Mouse (Mus musculus) erythroblast, embryonic 14.5 days (primary cell): ENCODE results near the gene Nepro. TPM values are rescaled to one million over a fixed set of nuclear protein-coding genes. Genes with fewer than 3 reads are reported as not detected.

Source experiments
- H3K27me3 ChIP-seq: 2 replicates; pipeline ENCODE4 v1.6.1; 2012; ENCODE audit warnings: inconsistent platforms; ENCODE audit not compliant: control insufficient read depth
- H3K36me3 ChIP-seq: 2 replicates; pipeline ENCODE4 v1.6.1; 2012; ENCODE audit warnings: mild to moderate bottlenecking, inconsistent platforms; ENCODE audit not compliant: control insufficient read depth
- H3K4me1 ChIP-seq: 2 replicates; pipeline ENCODE4 v1.6.1; 2012; ENCODE audit warnings: inconsistent platforms; ENCODE audit not compliant: control insufficient read depth
- H3K4me3 ChIP-seq: replicated peaks from 2 replicates; pipeline ENCODE3; 2012; ENCODE audit warnings: moderate library complexity, mild to moderate bottlenecking, inconsistent platforms
- H3K9me3 ChIP-seq: 2 replicates; pipeline ENCODE4 v1.6.1; 2012; ENCODE audit warnings: low read length, inconsistent platforms, mixed read lengths; ENCODE audit not compliant: control insufficient read depth
- GATA1 ChIP-seq: IDR thresholded peaks from 2 replicates; pipeline ENCODE4 v1.6.1; 2012; ENCODE audit warnings: low read length, inconsistent platforms, mixed read lengths
- TAL1 ChIP-seq: IDR thresholded peaks from 3 replicates; pipeline ENCODE4 v1.6.1; 2012; ENCODE audit warnings: low read length, inconsistent platforms, mixed read lengths
- polyA plus RNA-seq: library from polyadenylated mRNA; stranded (reverse); fragments of >175 nt; gene quantifications from 2 replicates; pipeline ENCODE4 v1.2.3, GENCODE M21; 2012

The Nepro gene
- polyA plus RNA-seq, result 0.02 and 0.32 TPM in 2 replicates

DNA sequence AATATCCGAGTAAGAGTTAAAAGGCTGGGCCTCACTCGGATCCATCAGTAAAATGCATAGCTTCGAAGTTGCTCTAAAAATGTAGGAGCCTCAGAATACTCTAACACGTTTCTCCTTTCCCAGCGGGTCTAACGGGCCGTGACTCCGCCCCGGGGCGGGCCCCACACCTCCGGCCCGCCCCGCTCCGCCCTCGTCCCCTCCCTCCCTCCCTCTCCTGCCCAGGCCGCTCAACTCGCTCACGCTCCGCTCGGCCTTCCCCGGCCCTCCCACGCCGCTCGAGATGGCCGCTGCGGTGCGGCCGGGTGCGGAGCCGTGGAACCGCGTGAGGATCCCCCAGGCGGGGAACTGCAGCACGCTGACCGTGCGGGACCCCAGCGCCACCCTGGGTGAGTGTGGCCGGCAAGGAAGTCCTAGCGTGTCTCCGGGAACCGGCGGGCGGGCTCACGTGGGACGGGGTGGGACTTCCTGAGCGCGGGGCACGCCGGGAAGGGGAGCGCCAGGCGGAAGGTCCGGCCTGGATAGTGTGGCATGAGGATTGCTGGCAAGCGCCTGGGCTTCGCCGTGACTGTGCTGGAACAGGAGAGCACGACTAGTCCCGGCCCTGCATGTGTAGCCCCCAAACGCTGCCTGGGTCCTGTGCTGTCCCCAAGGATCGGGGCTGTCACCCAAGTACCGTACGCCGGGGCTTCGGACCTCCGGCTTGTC is at the start of gene Nepro:
Gene Nepro (plus strand): TSS at position 219 of the 705 bp plus-strand sequence.
- TF ChIP-seq GATA1, result no peak
- no peak for TF ChIP-seq TAL1
- no peaks in the 10 kb centered on the region for H3K27me3 ChIP-seq
- peaks cover 35% of the 10 kb centered on the region for H3K4me1 ChIP-seq
- H3K9me3 ChIP-seq, result no peaks in the 10 kb centered on the region
- H3K36me3 ChIP-seq, result peaks cover 27% of the 10 kb centered on the region
- peak within 1 kb of the TSS; percentile 72 for H3K4me3 ChIP-seq

DNA sequence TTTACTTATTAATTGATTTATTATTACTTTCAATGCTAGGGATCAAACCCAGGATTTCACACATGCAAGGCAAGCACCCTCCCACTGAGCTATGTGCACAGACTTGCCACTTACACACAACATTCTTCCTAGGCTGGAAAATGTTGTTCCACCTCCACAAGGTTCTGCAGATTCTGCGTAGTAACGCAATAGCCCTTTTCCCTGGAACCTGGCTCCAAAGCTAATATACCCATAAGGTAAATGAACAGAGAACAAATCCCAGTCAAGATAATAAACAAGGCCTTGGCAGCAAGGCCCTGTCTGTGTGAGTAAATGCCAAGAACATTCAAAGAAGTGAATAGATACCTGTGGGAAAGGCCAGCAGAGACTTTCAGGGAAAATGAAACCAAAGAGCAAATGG is 47.7 kb upstream of the Nepro start:
- H3K36me3 ChIP-seq, result no peaks in the 10 kb centered on the region
- no peak for TF ChIP-seq TAL1
- TF ChIP-seq GATA1, result no peak
- peaks cover 2% of the 10 kb centered on the region for H3K27me3 ChIP-seq
- no peaks in the 10 kb centered on the region for H3K9me3 ChIP-seq
- no peaks in the 10 kb centered on the region for H3K4me1 ChIP-seq
- no peak overlapping the region for H3K4me3 ChIP-seq

DNA sequence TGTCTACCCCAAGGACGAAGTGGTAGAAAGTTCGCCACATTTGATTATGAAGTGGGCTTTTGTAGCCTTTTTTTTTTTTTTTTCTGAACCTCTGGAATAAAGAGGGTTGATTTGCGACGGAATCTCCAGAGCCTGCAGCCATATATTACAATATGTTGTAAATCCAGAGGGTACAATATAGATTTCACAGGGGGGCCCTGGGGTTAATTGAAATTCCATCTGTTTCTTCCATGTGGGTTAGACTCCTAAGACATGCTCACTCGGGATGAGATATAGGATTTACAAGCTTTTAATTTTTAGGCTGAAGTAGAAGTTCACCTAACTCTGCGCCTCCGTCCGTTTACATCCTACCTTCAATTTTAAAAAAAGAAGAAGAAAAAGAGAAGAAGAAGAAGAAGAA is 45.0 kb upstream of the Nepro start:
- H3K4me1 ChIP-seq, result no peaks in the 10 kb centered on the region
- H3K4me3 ChIP-seq, result no peak overlapping the region
- TF ChIP-seq TAL1 (no peak), GATA1 (no peak)
- H3K9me3 ChIP-seq, result 0 out of 2 replicates have a peak, but pooled peaks cover 2% of the 10 kb centered on the region
- no peaks in the 10 kb centered on the region for H3K36me3 ChIP-seq
- no peaks in the 10 kb centered on the region for H3K27me3 ChIP-seq

DNA sequence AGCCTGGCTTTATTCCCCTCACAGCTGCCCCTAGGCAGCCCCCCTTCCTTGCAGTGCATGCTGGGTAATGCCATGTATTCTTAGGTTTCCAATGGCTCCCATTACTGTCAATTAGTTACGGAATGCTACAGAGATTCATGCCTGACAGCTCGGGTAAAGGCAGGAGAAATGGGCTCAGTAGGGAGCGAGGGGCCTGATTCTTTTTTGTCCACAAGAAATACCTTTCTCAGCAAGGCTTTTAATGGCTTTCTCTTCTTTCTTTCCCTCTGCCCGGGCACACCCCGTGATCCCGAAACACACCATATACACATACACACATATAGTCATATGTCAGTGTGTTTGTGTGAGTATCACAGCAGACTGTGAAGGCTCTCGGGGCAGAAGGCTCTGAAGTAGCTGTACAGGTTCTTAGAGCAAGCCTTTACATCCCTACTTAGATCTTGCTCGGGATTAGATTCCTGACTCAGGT is 44.6 kb upstream of the Nepro start:
- TF ChIP-seq TAL1 (no peak), GATA1 (no peak)
- Histone ChIP-seq H3K4me3 (no peak overlapping the region), H3K36me3 (no peaks in the 10 kb centered on the region), H3K4me1 (no peaks in the 10 kb centered on the region), H3K9me3 (0 out of 2 replicates have a peak, but pooled peaks cover 2% of the 10 kb centered on the region), H3K27me3 (no peaks in the 10 kb centered on the region)

DNA sequence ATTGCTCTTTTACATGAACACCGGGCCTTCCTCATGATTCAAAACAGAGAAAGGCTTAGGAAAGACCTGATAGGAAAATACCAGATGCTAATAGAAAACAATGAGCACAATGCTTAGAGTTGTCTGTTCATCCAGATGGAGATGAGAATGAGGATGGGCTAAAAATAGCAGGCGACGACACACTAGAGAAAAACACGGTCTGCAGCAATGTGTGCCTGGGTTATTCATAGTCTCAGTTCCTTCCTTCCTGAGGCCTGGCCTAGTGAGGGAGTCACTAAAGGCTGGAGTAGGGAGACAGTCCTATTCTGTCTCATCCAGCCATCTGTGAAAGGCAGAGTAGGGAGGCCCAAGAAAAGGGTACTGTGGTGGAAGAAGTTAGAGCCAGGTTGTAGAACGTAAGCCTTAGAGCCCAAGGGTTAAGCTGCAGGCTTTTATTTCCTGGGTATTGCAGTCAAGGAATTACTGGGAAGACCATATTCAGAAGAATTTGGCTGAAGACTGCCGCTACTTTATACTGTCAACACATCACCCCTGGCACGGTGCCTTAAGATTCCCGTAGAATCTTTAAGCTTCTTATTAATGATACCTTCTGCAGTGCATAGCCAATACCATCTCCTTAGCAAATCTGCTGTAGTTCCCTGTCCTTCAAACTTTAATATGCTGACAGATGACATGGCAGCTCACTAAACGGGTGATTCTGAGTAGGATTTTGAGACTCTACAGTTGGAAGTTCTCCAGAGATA is 43.2 kb upstream of the Nepro start:
- Histone ChIP-seq H3K4me3 (no peak overlapping the region), H3K27me3 (peaks cover 2% of the 10 kb centered on the region; the same call in 1 of the 2 replicates), H3K9me3 (0 out of 2 replicates have a peak, but pooled peaks cover 2% of the 10 kb centered on the region), H3K36me3 (no peaks in the 10 kb centered on the region), H3K4me1 (no peaks in the 10 kb centered on the region)
- TF ChIP-seq GATA1, result no peak

DNA sequence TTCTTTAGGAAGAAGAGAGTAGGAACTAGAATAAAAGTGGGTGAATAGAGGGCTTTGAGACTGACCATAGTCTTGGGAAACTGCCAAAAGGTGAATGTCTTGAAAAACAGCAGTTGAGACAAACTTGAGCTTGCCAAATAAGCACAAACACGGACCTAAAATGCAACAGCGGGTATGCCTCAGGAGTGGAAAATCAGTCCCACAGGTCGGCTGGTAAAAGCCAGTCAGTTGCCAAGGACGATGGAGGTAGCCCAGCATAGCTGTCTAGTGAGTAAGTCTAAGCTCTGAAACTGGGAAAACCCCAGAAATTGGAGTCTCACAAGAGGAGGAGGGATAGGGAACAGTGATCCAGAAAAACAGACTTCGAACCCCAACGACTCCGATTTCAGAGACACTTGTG is 39.5 kb upstream of the Nepro start:
- Histone ChIP-seq H3K9me3 (0 out of 2 replicates have a peak, but pooled peaks cover 2% of the 10 kb centered on the region), H3K36me3 (no peaks in the 10 kb centered on the region), H3K27me3 (peaks cover 8% of the 10 kb centered on the region), H3K4me1 (no peaks in the 10 kb centered on the region), H3K4me3 (no peak overlapping the region)
- TF ChIP-seq GATA1 (no peak), TAL1 (no peak)

DNA sequence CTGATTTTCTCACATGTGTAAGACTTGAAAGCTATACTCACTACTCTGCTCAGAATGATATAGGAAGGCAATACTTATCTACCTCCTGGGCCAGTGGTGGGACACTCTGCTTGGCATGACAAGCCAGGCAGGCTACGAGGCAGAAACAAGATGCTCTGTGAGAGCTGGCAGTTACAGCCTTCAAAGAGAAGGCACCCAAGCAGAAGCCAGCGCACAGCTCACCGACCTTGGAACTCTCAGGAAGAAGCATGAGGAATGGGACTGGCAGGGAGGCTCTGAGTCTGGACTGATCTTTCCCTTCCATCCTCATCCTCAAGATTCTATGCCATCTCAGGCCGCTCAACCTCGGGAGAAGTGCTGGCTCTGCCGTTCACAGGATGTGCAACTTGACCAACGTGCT is 38.7 kb upstream of the Nepro start:
- no peak for TF ChIP-seq GATA1
- no peak for TF ChIP-seq TAL1
- Histone ChIP-seq H3K4me3 (no peak overlapping the region), H3K9me3 (0 out of 2 replicates have a peak, but pooled peaks cover 2% of the 10 kb centered on the region), H3K36me3 (no peaks in the 10 kb centered on the region), H3K4me1 (no peaks in the 10 kb centered on the region), H3K27me3 (peaks cover 8% of the 10 kb centered on the region)

DNA sequence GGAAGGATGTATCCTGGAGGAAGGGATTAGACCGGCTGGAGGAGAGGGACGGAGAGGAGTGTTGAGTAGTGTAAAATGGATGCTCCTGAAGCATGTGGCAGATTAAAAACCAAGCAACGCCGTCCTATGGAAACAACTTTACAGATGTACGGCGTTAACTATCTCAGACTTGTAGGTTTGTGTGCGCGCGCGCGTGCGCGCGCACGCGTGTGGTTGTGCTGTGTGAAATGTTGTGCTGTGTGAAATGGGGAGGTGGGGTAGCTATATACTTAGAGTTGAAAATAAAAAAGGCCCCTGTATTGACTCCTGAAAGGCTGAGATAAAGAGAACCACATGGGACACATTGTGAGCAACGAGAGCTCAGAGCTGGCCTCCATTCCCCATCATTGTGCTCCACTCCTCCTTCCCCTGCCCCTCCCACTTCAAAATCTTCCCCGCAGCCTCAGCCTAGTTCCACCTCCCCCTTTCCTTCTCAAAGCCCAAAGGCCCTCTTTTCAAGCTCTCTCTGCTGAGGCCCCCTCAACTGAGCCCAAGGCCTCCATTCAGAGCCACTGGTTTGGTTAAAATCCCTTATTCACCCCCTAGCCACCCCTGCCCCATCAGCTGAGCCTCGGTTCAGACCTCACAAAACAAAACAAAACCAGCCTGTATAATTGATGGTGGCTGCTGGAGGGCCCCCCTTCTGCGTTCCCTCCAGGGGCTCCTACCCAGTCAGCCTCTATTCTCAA is 36.9 kb upstream of the Nepro start:
- Histone ChIP-seq H3K4me1 (no peaks in the 10 kb centered on the region), H3K27me3 (peaks cover 17% of the 10 kb centered on the region), H3K9me3 (0 out of 2 replicates have a peak, but pooled peaks cover 2% of the 10 kb centered on the region), H3K4me3 (no peak overlapping the region), H3K36me3 (no peaks in the 10 kb centered on the region)
- TF ChIP-seq TAL1, result no peak
- no peak for TF ChIP-seq GATA1
